Mouse (Mus musculus): ENCODE measurements at regions not wholly inside any gene's neighbourhood (a gene's known extent, or its start where the extent isn't known, plus 50 kb on each side); places are given as distances from the start of the nearest gene placed in this dataset.

DNA sequence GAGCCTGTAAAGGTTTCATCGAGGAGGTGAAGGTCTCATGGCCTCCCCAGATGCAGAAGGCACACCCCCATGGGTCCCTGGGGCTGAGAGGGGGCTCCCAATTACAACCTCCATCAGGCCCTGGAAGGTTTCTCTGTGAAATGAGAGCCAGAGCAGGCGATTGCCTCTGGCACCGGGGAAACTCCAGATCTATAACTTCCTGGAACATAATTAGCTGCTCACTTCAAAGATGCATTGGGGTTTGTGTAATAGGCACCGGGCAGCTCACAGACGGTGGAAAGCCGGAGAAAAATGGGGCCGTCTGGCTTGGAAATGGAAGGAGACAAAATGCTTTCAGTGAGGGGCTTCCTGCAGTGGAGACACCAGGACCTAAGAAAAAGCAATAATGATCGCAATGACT is 151.2 kb upstream of the Mvb12b start:
- WGBS, result 68% methylated on average over 8 of the region's 8 CpGs
- H3K4me1 ChIP-seq (replicated peaks), result no peaks in the 10 kb centered on the region
- H3K4me3 ChIP-seq, result no peak overlapping the region
- no peaks in the 10 kb centered on the region for H3K9me3 ChIP-seq (replicated peaks)
- no peaks in the 10 kb centered on the region for H3K36me3 ChIP-seq
- H3K4me2 ChIP-seq, result no peak overlapping the region
- H3K27ac ChIP-seq, result no peak overlapping the region
- ATAC-seq (replicated peaks; ENCODE audit: insufficient number of reproducible peaks, insufficient read depth, low FRiP score, low read depth), result no peak
- no peak overlapping the region for H3K9ac ChIP-seq
- no peaks in the 10 kb centered on the region for H3K27me3 ChIP-seq

GRCm38 (mm10) chr2:34033212-34033611 is 145.5 kb upstream of the Mvb12b start:
- no peak overlapping the region for H3K9ac ChIP-seq
- 51% methylated on average over 11 of the region's 11 CpGs for WGBS
- H3K4me2 ChIP-seq, result no peak overlapping the region
- peaks cover 14% of the 10 kb centered on the region for H3K4me1 ChIP-seq (replicated peaks)
- no peaks in the 10 kb centered on the region for H3K9me3 ChIP-seq (replicated peaks)
- H3K27ac ChIP-seq, result no peak overlapping the region
- no peaks in the 10 kb centered on the region for H3K36me3 ChIP-seq
- no peak for ATAC-seq (replicated peaks; ENCODE audit: insufficient number of reproducible peaks, insufficient read depth, low FRiP score, low read depth)
- peaks cover 4% of the 10 kb centered on the region; the same call in 1 of the 2 replicates for H3K27me3 ChIP-seq
- H3K4me3 ChIP-seq, result no peak overlapping the region

DNA sequence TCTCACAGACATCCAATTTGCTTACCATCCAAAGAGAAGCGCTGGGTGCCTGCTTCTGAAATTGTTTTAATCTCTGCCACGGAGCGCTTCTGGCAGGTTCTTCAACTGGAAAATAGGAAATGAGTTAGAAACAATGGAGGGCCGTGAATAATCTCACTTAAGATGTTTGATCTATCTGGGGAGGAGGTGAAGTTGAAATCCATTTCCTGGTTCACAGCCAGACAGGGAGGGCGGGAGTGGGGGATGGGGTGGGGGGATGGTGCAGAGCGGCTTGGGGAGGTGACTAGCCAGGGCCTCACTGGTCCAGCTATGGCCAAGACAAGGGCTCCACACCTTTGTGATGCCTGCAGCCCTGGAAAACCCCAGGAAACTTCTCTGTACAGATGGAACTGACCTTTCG is 143.7 kb upstream of the Mvb12b start:
- Histone ChIP-seq H3K9me3 (replicated peaks) (no peaks in the 10 kb centered on the region), H3K4me1 (replicated peaks) (peaks cover 23% of the 10 kb centered on the region), H3K4me2 (peak overlapping the region; percentile 32), H3K9ac (no peak overlapping the region), H3K27ac (peak overlapping the region; percentile 18; the same call in 1 of the 2 replicates), H3K27me3 (peaks cover 7% of the 10 kb centered on the region), H3K4me3 (no peak overlapping the region), H3K36me3 (no peaks in the 10 kb centered on the region)
- 27% methylated on average over 7 of the region's 7 CpGs for WGBS
- ATAC-seq (replicated peaks; ENCODE audit: insufficient number of reproducible peaks, insufficient read depth, low FRiP score, low read depth), result no peak

DNA sequence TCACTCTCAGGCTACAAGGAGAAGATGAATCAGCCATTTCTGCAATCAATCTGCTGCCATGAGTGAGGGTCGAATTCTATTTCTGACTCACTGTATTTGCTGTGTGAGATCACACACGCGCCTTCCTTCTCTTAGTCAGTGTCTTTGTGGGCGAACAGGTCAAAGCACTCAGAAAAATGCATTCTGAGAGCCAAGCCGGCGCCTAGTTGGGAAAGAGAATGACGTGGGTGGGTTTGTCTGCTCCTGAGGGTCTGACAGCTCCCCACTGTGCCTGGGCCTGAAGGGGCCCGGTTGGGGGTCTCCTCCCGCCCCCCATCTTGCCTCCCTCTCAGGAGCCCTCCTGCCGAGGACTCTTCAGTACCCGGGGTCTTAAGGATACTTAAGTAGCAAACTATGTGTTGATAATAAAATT is 143.3 kb upstream of the Mvb12b start:
- no peak overlapping the region for H3K9ac ChIP-seq
- peak overlapping the region; percentile 18; the same call in 1 of the 2 replicates for H3K27ac ChIP-seq
- peak overlapping the region; percentile 32 for H3K4me2 ChIP-seq
- H3K4me1 ChIP-seq (replicated peaks), result peaks cover 25% of the 10 kb centered on the region
- H3K36me3 ChIP-seq, result no peaks in the 10 kb centered on the region
- no peaks in the 10 kb centered on the region for H3K9me3 ChIP-seq (replicated peaks)
- ATAC-seq (replicated peaks; ENCODE audit: insufficient number of reproducible peaks, insufficient read depth, low FRiP score, low read depth), result no peak
- WGBS, result 9% methylated on average over 11 of the region's 11 CpGs
- H3K4me3 ChIP-seq, result no peak overlapping the region
- peaks cover 7% of the 10 kb centered on the region for H3K27me3 ChIP-seq

DNA sequence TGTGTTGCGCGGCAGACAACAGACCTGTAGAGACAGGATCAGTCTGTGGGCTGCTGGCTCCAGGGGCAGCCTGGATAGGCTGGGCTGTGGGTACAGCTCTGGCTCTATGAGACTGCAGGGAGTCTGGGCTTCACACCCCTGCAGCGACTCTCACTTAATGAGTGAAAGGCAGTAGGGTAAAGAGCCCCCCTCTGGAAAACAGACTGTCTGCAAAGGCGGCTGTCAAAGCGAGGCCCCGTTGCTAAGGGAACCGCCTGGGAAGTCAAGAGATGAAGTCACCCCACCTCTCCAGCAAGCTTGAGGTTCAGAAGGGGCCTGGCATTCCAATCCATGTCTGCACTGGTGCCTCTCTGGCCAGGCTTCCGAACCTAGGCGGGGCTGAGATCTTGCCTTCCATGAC is 139.7 kb upstream of the Mvb12b start:
- no peak for ATAC-seq (replicated peaks; ENCODE audit: insufficient number of reproducible peaks, insufficient read depth, low FRiP score, low read depth)
- no peak overlapping the region for H3K9ac ChIP-seq

GRCm38 (mm10) chr2:34026566-34027360 is 139.0 kb upstream of the Mvb12b start:
- no peak overlapping the region for H3K4me2 ChIP-seq
- no peak overlapping the region for H3K27ac ChIP-seq
- peaks cover 25% of the 10 kb centered on the region for H3K4me1 ChIP-seq (replicated peaks)
- H3K27me3 ChIP-seq, result peaks cover 7% of the 10 kb centered on the region
- no peaks in the 10 kb centered on the region for H3K36me3 ChIP-seq
- H3K9me3 ChIP-seq (replicated peaks), result no peaks in the 10 kb centered on the region
- no peak overlapping the region for H3K9ac ChIP-seq
- WGBS, result 66% methylated on average over 16 of the region's 16 CpGs
- ATAC-seq (replicated peaks; ENCODE audit: insufficient number of reproducible peaks, insufficient read depth, low FRiP score, low read depth), result 0 out of 2 replicates have a peak, but pooled peaks have one; percentile 16
- no peak overlapping the region for H3K4me3 ChIP-seq

More for the DNA sequence above, 139.7 kb upstream of the Mvb12b start:
- Histone ChIP-seq H3K4me1 (replicated peaks) (peaks cover 25% of the 10 kb centered on the region), H3K4me2 (no peak overlapping the region), H3K4me3 (no peak overlapping the region), H3K27ac (no peak overlapping the region), H3K27me3 (peaks cover 7% of the 10 kb centered on the region), H3K9me3 (replicated peaks) (no peaks in the 10 kb centered on the region), H3K36me3 (no peaks in the 10 kb centered on the region)
- 29% methylated on average over 9 of the region's 9 CpGs for WGBS

GRCm38 (mm10) chr2:34025715-34026360 is 138.1 kb upstream of the Mvb12b start:
- Histone ChIP-seq H3K36me3 (no peaks in the 10 kb centered on the region), H3K27me3 (peaks cover 7% of the 10 kb centered on the region), H3K27ac (no peak overlapping the region), H3K9me3 (replicated peaks) (no peaks in the 10 kb centered on the region), H3K4me3 (no peak overlapping the region), H3K4me2 (no peak overlapping the region), H3K9ac (no peak overlapping the region), H3K4me1 (replicated peaks) (peaks cover 16% of the 10 kb centered on the region)
- 52% methylated on average over 10 of the region's 10 CpGs for WGBS
- ATAC-seq (replicated peaks; ENCODE audit: insufficient number of reproducible peaks, insufficient read depth, low FRiP score, low read depth), result no peak

- no peak for ATAC-seq (replicated peaks; ENCODE audit: insufficient number of reproducible peaks, insufficient read depth, low FRiP score, low read depth)
- H3K9me3 ChIP-seq (replicated peaks), result no peaks in the 10 kb centered on the region
Observed at GRCm38 (mm10) chr2:34017142-34017453, 129.4 kb upstream of the Mvb12b start.

DNA sequence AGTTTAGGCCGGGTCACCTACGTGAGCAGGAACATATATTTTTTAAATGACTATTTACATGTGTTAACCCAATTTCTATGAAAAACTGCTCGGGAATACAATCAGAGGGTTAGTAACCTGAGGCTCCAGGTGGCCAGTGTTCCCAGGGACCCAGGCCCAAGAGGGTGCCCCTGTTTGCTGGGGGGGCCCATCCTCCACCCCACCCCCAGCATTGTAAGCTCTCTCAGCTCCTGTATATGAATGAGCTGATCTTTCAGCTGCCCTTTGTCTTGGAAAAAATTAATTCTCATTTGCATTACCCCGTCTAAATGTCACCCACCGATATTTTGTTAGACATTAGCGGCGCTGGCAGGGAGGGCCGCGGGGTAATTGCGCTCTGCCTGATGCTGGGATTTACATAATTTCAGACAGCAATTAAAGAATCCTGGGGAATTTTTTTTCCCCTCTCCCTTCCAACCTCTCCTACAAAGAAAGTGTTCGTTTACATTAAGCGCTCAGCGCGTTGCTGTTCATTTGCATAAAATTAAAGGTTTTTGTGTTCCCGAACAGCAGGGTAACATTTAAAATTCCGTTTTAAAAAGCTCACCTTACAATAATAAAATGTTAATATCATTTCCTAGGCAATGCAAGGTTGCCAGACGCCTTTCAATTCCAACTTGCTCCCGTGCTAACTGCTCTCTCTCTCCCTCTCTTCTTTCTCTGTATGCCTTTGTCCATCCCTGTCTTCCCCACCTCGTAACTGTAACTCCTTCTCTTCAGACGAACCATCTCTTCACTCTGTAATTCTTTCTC is 128.8 kb upstream of the Mvb12b start:
- Histone ChIP-seq H3K36me3 (no peaks in the 10 kb centered on the region), H3K4me2 (no peak overlapping the region), H3K9ac (no peak overlapping the region), H3K4me3 (no peak overlapping the region), H3K9me3 (replicated peaks) (no peaks in the 10 kb centered on the region), H3K27me3 (no peaks in the 10 kb centered on the region), H3K27ac (no peak overlapping the region), H3K4me1 (replicated peaks) (no peaks in the 10 kb centered on the region)
- WGBS, result 55% methylated on average over 20 of the region's 20 CpGs
- ATAC-seq (replicated peaks; ENCODE audit: insufficient number of reproducible peaks, insufficient read depth, low FRiP score, low read depth), result no peak

More at GRCm38 (mm10) chr2:34017142-34017453, 129.4 kb upstream of the Mvb12b start:
- Histone ChIP-seq H3K4me3 (no peak overlapping the region), H3K27ac (no peak overlapping the region), H3K36me3 (no peaks in the 10 kb centered on the region), H3K4me1 (replicated peaks) (no peaks in the 10 kb centered on the region), H3K9ac (no peak overlapping the region), H3K27me3 (no peaks in the 10 kb centered on the region), H3K4me2 (no peak overlapping the region)
- WGBS, result 65% methylated on average over 5 of the region's 5 CpGs

- Histone ChIP-seq H3K9ac (no peak overlapping the region), H3K36me3 (no peaks in the 10 kb centered on the region), H3K4me2 (no peak overlapping the region), H3K27me3 (no peaks in the 10 kb centered on the region), H3K4me1 (replicated peaks) (no peaks in the 10 kb centered on the region), H3K4me3 (no peak overlapping the region), H3K9me3 (replicated peaks) (no peaks in the 10 kb centered on the region), H3K27ac (no peak overlapping the region)
- WGBS, result 82% methylated on average over 7 of the region's 7 CpGs
- ATAC-seq (replicated peaks; ENCODE audit: insufficient number of reproducible peaks, insufficient read depth, low FRiP score, low read depth), result no peak
Observed at GRCm38 (mm10) chr2:34015640-34015995, 127.9 kb upstream of the Mvb12b start.

DNA sequence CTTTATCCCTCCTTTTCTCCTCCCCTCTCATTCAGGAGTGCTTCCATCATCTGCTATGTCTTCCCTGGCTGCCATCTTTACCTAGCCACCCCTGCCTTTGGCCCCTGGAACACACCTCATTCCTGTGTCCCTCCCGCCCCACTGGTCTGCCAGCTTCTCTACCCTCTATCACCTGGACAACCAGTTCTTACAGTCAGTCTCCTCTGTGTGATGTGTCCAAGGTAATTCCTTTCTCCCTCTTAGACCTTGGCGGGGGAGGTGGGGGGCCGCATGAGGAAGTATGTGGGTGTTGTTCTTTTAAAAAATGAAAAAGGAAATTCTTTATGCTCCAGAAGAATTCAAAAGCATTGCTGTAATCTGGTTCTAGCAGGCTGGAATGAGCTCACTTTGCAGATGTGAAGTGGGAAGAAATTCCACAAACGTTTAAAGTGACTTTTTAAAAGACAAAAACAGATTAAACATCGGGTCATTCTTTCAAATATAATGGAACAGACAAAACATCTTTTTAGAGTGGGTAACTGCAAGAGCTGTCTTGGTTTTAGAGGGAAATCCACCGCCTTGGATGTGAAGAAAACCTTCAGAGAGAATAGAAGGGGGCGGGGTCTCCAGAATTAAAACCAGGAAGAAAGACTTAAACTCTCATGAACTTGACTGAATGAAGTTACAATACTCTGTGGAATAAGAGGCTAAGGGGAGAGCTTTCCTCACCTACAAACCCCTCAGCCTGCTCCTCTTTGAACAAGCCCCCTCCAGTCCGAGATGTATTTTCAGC is 127.3 kb upstream of the Mvb12b start:
- Histone ChIP-seq H3K36me3 (no peaks in the 10 kb centered on the region), H3K9me3 (replicated peaks) (no peaks in the 10 kb centered on the region), H3K4me3 (no peak overlapping the region), H3K27ac (no peak overlapping the region), H3K27me3 (no peaks in the 10 kb centered on the region), H3K9ac (no peak overlapping the region), H3K4me2 (no peak overlapping the region), H3K4me1 (replicated peaks) (no peaks in the 10 kb centered on the region)
- ATAC-seq (replicated peaks; ENCODE audit: insufficient number of reproducible peaks, insufficient read depth, low FRiP score, low read depth), result no peak
- 64% methylated on average over 8 of the region's 8 CpGs for whole genome bisulfite sequencing
